Mouse (Mus musculus): ENCODE measurements around the gene Drd4.
A peak's percentile ranks its signal among the peaks of the same experiment; 100 is the strongest.

The Drd4 gene

GRCm38 (mm10) chr7:141335044-141335579 lies 43.3 kb downstream of the Drd4 start:
- no peak for DNase-seq (ENCODE audit: low spot score)

- no peak for DNase-seq (ENCODE audit: low spot score)
Measured at GRCm38 (mm10) chr7:141335682-141336081, 43.9 kb downstream of the Drd4 start.

- no peak for DNase-seq (ENCODE audit: low spot score)
Measured at GRCm38 (mm10) chr7:141336296-141336695, 44.5 kb downstream of the Drd4 start.

GRCm38 (mm10) chr7:141337716-141338416 lies 46.1 kb downstream of the Drd4 start:
- no peak for DNase-seq (ENCODE audit: low spot score)

GRCm38 (mm10) chr7:141338576-141339131 lies 46.8 kb downstream of the Drd4 start, which contains the start of gene Eps8l2:
Gene Eps8l2 (plus strand): TSS chr7:141338880.
- DNase-seq (ENCODE audit: low spot score): peak; percentile 25

- DNase-seq (ENCODE audit: low spot score): no peak
Measured at GRCm38 (mm10) chr7:141339215-141339920, 47.6 kb downstream of the Drd4 start.

GRCm38 (mm10) chr7:141340023-141340422 lies 48.2 kb downstream of the Drd4 start:
- DNase-seq (ENCODE audit: low spot score): no peak

GRCm38 (mm10) chr7:141340476-141340875 lies 48.7 kb downstream of the Drd4 start:
- DNase-seq (ENCODE audit: low spot score): no peak

- DNase-seq (ENCODE audit: low spot score): no peak
Measured at GRCm38 (mm10) chr7:141341689-141342226, 50.0 kb downstream of the Drd4 start.

- no peak for DNase-seq (ENCODE audit: low spot score)
Measured at GRCm38 (mm10) chr7:141343230-141343629, 51.4 kb downstream of the Drd4 start.

GRCm38 (mm10) chr7:141343696-141344095 lies 51.9 kb downstream of the Drd4 start:
- DNase-seq (ENCODE audit: low spot score): no peak

GRCm38 (mm10) chr7:141344787-141345186 lies 53.0 kb downstream of the Drd4 start:
- DNase-seq (ENCODE audit: low spot score): no peak

Measured in c-Kit-positive CD71-positive TER-119-positive erythroid progenitor cells, embryonic 14.5 days (primary cell).